Mouse (Mus musculus) testis, adult 2 months (tissue): ENCODE measurements around the gene Klrb1a.
"Not testable (repeated sequence)": the region's sequence is repeated elsewhere in the genome, so short reads cannot be mapped to it uniquely, and the experiment has no call there.

ENCODE experiments used
- CTCF ChIP-seq: fragments of 200-500 bp; IDR thresholded peaks from 2 replicates; pipeline ENCODE4 v1.5.1; 2012; ENCODE audit warnings: low read depth, mild to moderate bottlenecking, inconsistent platforms, low read length, moderate library complexity; ENCODE audit not compliant: control insufficient read depth, insufficient read depth, insufficient replicate concordance
- POLR2A ChIP-seq: fragments of 200-500 bp; IDR thresholded peaks from 2 replicates; pipeline ENCODE4 v1.6.1; 2012; ENCODE audit warnings: low read depth, mild to moderate bottlenecking, inconsistent platforms, low read length, moderate library complexity; ENCODE audit not compliant: control insufficient read depth

GRCm38 (mm10) chr6:128645708-128646107 lies 22.4 kb upstream of the Klrb1a start:
- not testable (repeated sequence) for TF ChIP-seq CTCF, POLR2A
